Mouse (Mus musculus) layer of hippocampus, adult 18-20 months (tissue): ENCODE data around the gene Mvp. TPM values are rescaled to one million over a fixed set of nuclear protein-coding genes. Genes with fewer than 3 reads are reported as not detected.

ENCODE experiments used
- DNase-seq, 2 experiments: peaks; one replicate each; pipeline ENCODE4 v3.0.0; 2022; ENCODE audit warnings: low spot score in 2 of 2
- long read RNA-seq: library from polyadenylated mRNA; stranded (forward); transcript quantifications from one replicate; pipeline ENCODE4 v2.0.0, GENCODE M21; 2021
- total RNA-seq, 2 experiments: library from RNA; stranded (reverse); gene quantifications; 2 replicates each; pipeline ENCODE4 v1.2.3; 2021

Gene Mvp
- total RNA-seq: 10 to 100 TPM in 1 of 2 experiments, 1 to 10 TPM in 1; 8.5 to 10.0 TPM
- long read RNA-seq, transcript Mvp-202 (15 exons, 2,837 nt): major isoform, 5 of 9 reads
- long read RNA-seq, partial matches to known transcripts: 4 of 9 reads
- long read RNA-seq, other reads (novel, unspliced or antisense): 0 of 9 reads

DNA sequence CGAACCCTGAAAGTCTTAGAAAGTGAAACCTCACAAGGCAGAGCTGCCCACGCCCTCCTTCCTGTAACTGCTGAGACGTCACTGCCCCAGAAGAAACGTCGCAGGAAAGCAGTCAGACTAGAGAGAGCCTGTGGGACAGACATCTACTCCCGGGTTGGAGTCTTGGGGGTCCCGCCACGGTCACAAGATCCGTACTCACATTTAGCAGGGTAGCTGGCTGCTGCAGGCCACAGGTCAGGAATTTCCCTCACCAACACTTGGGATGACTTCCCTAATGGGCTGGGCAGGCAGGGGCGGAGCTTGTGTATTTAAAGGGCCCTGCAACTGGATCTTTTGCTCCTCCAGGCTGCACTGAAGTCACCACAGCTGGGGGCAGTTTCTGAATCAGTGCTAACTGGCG is at the start of gene Mvp:
Gene Mvp (minus strand): TSS at position 302 of the 400 bp plus-strand sequence.
- DNase-seq: peak in 1 of 2 experiments; percentile 35

DNA sequence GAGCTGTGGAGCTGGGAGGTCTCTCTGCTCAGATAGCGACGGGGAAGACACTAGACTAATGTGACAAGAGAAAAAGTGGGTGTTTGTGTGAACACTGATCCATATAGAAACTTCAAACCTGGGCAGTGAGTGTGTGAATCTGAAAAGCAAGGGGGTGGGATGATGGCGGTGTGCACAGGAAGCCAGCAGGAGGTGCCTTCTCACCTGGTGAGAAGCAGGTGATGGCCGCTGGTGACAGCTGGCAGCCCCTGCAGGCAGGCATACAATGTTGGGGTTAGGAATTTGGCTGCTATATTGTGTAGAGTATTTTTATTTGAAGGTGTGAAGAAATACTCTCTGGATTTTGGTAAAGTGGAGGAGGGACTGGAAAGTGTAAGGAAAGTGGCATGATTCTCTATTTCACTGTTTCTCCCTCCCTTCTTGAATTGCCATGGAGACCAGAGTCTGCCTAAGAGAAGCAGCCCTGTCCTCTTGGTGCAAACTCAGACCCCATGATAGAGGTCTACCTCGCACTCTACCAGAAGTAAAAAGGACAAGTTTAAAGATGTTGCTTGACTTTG is 40.7 kb upstream of the Mvp start:
- no peak for DNase-seq

DNA sequence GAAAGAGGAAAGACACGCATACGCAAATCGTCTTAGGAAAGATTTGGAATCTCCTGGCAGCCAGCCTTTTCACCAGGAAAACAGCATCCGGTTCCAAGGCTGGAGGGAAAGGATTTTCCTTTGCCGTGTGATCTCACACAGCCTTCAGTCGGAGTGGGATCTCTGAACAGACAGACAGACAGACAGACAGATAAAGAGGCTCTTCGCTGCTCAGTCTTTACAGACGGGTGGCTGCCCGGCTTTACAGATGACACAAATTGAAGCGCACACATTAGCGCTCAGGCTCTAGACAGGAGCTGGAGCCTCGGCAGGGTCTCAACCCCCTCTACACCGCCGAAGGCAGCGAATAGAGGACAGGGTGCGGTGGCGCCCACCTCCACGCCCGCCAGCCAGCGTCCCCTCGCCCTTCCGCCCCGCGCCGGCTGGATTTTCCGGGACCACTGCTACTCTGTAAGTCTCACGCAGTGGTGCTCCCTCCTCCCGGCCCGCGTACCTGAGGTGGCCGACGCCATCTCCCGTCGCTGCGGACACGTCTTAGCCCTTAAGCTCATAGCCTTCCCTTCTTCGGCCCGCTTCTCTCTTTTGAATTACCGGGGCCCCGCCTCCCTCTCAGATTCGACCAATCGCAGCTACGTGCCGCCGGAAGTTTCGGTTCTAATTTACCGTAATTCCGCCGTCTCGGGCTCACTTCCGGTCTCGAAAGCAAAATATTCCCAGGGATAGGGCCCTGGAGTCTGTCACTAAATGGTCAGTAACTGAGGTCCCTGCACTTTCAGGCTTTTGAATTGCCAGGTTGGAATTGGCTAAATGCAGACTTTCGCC is 27.6 kb upstream of the Mvp start, which contains the start of gene Kif22:
Gene Kif22 (minus strand): TSS at position 621 of the 822 bp plus-strand sequence.
- DNase-seq: peak; percentile 70 to 89

DNA sequence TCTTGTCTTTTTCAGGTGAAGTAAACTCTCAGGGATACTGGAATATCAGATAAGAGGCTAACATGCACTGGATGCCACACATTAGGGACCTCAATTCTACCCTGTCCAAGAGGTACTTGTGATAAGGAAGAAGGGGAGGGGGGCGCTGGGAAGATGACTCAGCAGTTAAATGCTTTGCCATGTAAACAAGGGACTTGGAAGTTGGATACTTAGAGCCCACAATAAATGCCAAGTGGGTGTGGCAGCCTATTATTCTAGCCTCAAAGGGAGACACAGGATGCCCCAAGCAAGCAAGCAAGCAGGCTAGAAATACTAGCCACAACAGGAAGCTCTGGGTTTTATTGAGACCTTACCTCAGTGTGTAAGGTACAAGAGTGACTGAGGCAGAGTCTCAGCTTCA is 16.8 kb upstream of the Mvp start:
- DNase-seq: no peak

DNA sequence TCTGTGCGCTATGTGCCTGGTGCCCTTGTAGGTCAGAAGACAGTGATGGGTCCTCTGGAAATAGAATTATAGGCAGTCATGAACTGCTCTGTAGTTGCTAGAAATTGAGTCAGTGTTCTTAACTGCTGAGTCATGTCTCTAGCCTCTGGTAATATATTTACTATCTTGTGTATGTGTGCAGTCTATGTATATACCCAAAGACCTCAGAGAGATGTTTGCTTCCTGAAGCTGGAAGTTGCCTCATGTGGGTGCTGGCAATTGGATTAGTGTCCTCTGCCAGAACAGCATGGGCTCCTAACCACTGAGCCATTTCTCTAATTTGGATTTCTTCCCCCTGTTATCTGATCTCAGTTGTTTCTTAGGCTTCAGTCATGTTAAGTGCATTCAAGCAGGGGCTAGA is 15.8 kb upstream of the Mvp start:
- DNase-seq: no peak

DNA sequence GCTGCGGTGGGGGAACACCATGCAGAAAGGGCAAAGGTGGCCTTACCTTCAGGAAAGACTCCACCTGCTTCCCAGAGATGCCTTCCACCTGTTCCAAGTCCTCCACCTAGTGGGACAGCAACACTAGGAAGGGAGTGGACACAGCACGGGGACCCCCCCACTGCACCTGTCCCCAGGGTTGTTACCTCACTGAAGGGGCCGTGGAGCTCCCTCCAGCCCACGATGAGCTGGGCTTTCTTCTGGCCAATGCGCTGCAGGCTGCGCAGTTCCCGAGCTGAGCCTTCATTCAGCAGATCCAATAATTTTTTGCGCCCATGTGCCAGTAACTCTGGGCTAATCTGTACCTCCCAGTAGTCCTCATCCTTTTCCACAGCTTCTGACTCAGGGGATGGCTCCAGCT is 13.5 kb upstream of the Mvp start:
- no peak for DNase-seq

DNA sequence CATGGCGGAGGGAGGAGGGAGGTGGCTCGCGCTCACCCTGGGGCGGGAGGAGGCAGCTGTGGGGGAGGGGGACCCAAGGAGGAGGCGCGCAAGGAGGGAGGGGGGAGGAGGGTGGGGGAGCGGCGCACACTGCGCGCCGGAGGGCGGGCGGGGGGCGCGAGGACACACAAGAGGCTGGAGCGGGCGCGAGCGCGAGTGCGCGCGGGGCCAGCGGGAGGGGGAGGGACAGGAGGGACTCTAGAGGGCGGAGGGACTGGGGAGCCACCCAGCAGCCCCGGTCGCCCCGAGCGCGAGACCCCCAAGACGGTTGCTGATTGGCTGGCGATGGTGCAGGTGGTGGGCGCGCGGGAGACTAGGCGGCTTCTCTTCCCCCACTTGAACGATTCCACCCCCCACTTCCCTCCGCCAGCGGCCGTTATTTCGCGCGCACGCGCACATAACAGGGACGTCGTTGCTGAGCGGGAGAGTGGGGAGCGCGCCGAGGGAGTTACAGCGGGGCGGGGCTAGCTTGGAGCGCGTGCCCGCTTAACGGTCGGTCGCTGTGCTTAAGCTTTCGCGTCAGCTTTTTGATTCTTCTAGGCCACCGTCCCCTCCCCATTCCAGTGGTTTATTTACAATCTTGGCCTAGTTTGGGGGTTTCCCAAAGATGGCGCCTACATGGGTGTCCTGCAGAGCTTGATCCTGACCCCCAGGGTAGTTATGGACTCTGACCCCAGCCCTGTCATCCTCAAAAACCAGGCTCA is 12.7 kb upstream of the Mvp start, which contains the start of gene Maz:
Gene Maz (minus strand): TSS at position 54 of the 743 bp plus-strand sequence.
- DNase-seq: peak; percentile 99 to 100

DNA sequence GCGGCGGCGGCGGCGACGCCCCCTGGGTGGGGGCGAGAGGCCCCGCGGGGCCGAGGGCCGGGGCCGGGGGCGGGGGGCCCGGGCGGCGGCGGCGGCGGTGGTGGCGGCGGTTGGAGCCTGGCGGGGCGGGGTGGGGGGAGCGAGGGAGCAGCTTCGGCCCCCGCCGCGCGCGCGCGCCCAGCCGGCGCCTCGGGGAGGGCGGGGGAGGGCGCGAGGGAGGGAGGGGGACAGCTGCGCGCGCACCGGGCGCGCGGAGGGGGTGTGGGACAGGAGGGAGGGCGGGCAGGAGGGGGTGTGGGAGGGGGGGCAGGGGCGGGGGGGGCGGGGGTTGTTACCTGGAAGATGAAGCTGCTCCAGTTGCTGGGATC is 12.2 kb upstream of the Mvp start:
- no peak for DNase-seq

DNA sequence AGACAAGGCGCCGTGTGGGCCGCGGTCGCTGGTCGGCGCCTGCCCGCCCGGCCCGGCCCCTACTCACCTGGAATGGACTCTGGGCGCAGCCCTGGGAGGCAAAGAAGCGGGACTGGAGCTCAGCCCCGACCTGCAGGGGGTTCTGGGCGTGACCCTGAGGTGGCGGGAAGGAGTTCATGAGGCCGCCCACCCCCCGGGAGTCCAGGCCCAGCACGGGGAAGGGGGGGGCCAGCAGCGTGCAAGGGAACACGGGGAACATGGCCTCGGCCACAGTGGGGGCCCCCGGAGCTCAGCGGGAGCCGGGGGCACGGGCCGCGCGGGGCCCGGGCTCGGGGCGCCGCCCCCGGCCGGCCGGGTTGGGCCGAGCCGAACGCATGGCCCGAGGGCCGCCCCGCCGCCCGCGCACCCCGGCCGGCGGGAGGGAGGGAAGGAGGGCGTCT is 11.8 kb upstream of the Mvp start:
- DNase-seq: peak in 1 of 2 experiments; percentile 45

DNA sequence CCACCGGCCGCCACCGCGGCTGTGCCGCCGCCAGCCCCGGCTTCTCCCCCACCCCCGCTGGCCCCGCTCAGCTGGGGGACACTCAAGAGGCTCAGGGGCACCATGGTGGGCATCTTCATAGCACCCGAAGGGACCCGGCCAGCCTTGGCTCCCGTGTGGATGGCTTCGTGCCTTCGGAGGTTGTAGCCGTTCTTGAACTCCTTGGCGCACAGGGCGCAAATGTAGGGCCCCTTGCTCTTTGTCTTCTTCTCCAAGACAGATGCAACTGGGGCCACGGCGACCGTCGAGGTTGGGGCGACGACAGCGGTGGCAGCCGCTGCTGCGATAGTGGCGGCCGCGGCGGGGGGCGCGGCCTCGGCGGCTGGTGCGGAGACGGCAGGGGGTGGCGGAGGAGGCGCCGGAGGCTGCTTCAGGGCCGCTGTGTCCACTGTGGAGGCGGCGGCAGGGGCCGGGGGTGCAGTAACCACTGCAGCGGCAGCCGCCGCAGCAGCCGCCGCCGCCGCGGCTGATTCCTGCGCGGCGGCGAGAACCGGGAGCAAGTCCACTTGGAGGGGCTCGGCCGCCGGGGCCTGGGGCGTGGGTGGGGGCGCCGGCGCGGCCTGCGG is 11.2 kb upstream of the Mvp start:
- DNase-seq: no peak

DNA sequence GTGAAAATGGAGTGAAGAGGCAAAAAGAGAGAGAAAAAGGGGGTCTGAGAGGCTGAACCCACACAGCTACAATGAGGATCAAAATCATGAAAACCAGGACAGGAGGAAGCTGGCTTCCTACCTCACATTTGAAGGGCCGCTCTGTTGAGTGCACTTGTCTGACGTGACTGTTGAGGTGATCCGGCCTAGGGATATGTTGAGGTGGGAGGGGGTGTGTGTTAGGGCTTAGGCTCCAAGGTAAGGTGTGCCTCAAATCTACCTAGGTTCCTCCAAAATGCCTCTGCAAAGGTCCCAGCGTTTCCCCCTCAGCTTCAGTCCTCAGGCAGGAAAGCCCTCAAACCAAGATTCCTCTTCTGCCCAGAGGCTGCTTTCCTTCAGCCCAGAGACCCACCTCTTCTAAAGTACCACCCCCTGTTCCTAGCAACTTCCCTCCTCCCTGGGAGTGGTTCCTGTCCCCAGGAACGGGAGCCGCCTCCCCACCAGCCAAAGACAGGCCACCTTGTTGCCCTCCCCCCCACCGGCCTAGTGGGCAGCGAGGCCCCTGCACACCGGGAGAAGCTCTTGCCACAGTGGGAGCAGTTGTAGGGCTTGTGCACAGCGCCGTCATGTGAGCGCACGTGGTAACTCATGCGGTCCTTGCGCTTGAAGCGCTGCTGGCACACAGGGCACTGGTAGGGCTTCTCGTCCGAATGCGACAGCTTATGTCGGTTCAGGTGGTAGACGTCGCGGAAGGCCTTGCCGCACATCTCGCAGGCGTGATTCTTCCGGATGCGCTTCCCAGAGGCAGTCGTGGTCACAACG is 10.5 kb upstream of the Mvp start:
- peak; percentile 79 to 88 for DNase-seq

DNA sequence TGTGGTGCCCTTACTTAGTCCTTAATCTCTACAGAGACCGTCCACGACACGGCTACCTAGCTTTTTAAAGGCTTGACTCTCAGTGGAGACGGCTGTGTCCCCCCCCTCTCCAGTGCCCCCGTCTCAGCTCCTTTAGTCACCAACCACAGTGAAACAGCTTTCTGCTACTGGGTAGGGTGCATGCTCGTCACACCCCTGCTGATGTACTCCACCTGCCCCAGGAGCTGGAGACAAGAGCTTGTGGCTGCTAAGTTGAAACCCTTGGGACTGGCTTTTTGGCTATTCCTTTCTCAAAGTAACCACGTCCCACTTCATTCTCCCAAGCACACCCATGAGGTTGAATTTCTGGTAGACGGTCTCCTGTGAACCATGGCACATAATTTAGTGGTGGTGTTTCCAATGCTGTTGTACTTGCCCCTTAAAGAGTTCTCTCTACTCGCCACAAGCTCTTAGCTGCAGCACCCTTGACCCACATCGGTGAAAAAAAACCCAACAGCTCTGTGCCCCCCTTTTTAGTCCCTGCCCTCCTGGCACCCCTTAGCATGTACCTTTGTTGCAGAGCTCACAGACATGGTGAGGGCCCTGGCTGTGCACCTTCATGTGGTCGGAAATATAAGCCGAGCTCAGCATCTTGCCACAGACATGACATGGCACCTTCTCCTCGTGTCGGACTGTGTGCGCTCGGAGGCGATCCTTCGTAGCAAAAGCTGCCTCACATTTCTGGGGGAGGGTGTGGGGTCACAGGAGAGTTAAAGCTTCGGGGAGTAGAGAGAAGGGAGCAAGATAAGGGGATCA is 9.7 kb upstream of the Mvp start:
- DNase-seq: no peak

DNA sequence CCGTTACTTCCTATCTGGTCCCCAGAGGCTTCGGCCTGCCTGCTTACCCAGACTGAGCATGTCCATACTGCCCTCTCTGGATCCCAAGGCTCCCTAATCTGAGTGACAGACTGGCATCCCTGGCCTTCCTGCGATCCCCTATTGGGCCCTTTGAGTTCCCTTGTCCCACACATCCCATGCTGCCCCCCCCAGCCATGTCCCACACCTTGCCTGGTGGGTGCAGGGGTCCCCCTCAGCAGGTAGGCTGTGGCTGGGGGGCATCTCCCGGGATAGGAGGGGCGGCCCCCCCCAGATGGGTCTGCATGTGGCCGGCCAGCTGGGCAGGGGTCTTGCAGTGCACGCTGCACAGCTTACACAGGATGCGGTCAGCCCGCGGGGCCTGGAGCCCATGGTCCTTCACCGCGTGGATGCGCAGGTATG is 8.9 kb upstream of the Mvp start:
- no peak for DNase-seq

DNA sequence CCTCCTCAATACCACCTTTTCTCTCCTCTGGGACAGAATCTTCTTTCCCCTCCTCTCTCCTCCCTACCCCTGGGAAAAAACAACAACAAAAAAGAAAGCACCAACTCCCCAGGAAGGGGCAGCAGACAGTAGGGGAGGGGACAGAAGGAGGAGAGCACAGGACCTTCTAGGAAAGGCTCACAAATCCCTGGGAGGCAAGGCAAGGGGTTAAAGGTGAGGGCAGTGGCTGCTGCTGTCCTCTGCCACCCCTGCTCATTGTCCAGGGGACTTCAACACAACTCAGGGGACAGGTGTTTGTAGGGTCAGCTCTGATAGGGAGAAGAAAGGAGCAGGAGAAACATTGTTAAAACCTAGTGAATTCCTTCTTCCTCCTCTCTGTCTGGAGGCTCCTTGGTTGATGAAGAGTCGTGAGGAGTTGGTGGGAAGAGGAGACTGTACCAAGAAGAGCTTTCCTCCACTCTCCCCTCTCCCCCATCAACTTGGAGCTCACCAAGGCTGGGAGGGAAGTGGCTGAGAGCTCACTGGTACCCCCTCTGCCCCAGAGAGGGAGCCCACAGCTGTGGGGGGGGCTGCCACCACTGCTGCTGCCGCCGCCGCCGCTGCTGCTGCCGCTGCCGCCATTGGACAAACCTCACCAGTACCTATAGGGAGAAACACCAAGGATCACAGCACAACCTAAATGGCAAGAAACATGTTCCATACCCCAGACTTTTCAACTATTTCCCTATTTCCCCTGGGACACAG is 8.3 kb upstream of the Mvp start:
- DNase-seq: no peak

DNA sequence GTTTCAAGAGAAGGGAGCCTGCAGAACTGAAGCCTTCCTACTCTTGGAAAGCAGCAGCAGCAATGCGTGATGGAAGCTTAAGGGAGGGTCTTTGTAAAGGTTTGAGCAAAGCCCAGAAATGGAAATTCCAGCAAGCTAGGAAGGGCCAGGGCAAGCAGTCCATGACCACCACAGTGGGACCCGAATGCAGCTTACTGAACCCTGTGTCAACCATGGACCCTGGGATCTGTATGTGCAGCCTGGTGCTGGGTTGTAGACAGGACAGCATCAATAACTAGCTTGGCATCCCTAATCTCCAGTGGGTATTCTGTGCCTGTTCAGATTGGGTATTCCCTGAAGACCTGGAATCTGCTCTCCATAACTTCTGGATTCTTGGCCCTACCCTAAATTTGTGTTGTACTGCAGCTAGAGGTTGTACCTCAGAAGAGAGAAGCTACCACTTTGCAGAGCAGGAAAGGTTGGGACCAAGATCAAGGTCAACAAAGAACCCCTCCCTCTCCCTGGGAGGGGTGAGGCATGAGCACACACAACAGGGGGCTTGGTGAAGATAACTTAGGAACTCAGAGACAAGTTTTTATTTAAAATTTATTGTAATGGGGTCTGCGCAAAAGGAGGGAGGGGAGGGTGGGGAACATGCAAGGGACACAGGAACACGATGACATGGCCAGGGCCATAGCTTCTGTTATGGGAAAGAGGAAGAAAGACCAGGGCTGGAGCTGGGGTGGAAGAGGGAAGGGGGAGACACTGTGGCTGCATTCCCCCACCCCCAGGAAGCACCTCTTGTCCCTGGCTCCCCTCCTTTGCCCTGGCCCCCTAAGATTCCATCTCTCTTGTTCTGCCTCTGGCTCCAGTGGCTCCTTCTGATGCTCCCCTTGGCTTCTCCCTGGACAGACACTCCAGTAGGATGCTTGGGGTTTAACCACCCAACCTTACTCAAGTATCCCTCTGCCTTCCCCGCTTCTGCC is 7.4 kb upstream of the Mvp start:
- no peak for DNase-seq

DNA sequence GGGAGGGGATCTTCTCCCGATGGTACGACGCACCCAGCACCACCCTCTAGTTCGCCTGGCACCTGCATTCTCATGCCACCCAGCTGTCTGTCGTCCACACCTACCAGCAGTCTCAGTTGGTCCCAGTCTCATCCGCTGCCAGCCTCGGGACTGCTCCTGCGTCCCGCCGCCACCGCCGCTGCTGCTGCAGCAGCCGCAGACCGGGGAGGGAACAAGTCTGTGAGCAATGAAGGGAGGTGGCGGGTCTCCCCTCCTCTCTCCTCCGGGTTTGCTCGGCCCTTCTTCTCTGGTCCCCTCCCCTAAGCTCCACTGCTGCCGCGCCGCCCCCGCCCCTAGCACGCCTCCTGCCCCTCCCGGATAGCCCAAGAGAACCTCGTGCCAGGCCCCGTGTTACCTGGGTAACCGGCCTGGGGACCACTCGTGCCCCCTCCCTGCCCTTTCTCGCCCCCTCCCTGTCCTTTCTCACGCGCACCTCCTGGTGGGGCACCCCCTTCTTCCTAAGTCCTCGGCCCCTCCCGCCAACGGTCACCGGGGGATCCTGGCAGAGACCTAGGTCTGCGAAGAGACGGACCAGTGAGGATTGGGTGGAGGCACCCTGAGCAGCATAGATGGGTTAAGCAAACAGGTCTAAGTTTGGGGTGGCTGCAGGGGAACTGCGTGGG is 6.6 kb upstream of the Mvp start, which contains the start of the genes Gm42742 and Prrt2:
Gene Gm42742 (minus strand): TSS at position 197 of the 662 bp plus-strand sequence.
Gene Prrt2 (minus strand): TSS at position 311 of the 662 bp plus-strand sequence.
- peak; percentile 67 to 72 for DNase-seq

DNA sequence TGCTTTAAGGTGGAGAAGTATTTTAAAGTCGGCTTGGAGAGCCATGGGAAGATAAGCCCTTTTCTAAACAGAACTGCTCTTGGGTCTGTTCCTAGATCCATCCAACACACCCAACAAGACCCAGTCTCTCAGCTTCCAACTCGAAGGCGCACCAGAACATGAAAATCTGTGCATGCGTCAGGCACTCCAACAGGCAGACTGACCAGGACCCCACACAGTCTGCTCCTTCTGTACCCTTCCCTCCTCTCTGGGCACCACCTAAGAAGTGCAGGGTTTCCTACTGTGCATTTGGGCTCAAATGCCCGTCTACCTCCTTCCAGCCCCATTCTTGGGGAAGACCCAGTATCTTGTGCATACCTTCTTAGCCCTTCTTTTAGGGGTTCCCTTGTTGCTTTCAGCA is 6.1 kb upstream of the Mvp start:
- peak in 1 of 2 experiments; percentile 37 for DNase-seq
